Mouse (Mus musculus) heart, adult 2 months (tissue): ENCODE results near the gene Nod1.

Source experiments
- CTCF ChIP-seq: fragments of 200-600 bp; IDR thresholded peaks from 2 replicates; pipeline ENCODE4 v1.8.1; 2022; ENCODE audit warnings: antibody characterized with exemption, mild to moderate bottlenecking, moderate library complexity
- POLR2A ChIP-seq: fragments of 200-500 bp; IDR thresholded peaks from 2 replicates; pipeline ENCODE4 v1.6.1; 2011; ENCODE audit warnings: mild to moderate bottlenecking, low read depth, low read length, control low read depth; ENCODE audit not compliant: insufficient read depth

GRCm38 (mm10) chr6:54891384-54891783 lies 81.0 kb downstream of the Nod1 start:
- TF ChIP-seq POLR2A, result no peak
- no peak for TF ChIP-seq CTCF
